Mouse (Mus musculus): ENCODE measurements around the gene Egln3. TPM values are rescaled to one million over a fixed set of nuclear protein-coding genes. Genes with fewer than 3 reads are reported as not detected.

The Egln3 gene
- polyA plus RNA-seq, 1 experiment from 2014 or later = 7.3 TPM

- DNase-seq (ENCODE audit: low spot score) (peak; percentile 24), ATAC-seq (ENCODE audit: low FRiP score) (no peak)
- H3K9me3 ChIP-seq (ENCODE audit: control insufficient read depth, low read length) = no peaks in the 10 kb centered on the region
- WGBS = 15% methylated on average over 4 of the region's 4 CpGs
- H3K27me3 ChIP-seq (ENCODE audit: control insufficient read depth, insufficient read depth, low read length) = peaks cover 8% of the 10 kb centered on the region; the same call in 1 of the 2 replicates
- H3K27ac ChIP-seq (ENCODE audit: low read depth, low read length) = no peak overlapping the region
- no peak overlapping the region; the same call in 1 of the 2 replicates for H3K4me3 ChIP-seq (ENCODE audit: low read depth, low read length)
- no peak overlapping the region for H3K9ac ChIP-seq (ENCODE audit: low read depth, low read length)
- H3K4me2 ChIP-seq (replicated peaks; ENCODE audit: low read depth, low read length) = peak overlapping the region; percentile 47
- peaks cover 4% of the 10 kb centered on the region; the same call in 1 of the 2 replicates for H3K4me1 ChIP-seq (replicated peaks; ENCODE audit: control insufficient read depth, insufficient read depth, low read length)
- no peaks in the 10 kb centered on the region for H3K36me3 ChIP-seq (ENCODE audit: control insufficient read depth, insufficient read depth, low read length)
These were observed 40.5 kb downstream of the Egln3 start for GRCm38 (mm10) chr12:54163166-54163565.

GRCm38 (mm10) chr12:54162637-54163131 lies 41.0 kb downstream of the Egln3 start:
- peak overlapping the region; percentile 15; the same call in 1 of the 2 replicates for H3K9ac ChIP-seq (ENCODE audit: low read depth, low read length)

GRCm38 (mm10) chr12:54161468-54162202 lies 42.0 kb downstream of the Egln3 start:
- no peak overlapping the region for H3K27ac ChIP-seq (ENCODE audit: low read depth, low read length)
- peaks cover 4% of the 10 kb centered on the region; the same call in 1 of the 2 replicates for H3K4me1 ChIP-seq (replicated peaks; ENCODE audit: control insufficient read depth, insufficient read depth, low read length)
- H3K27me3 ChIP-seq (ENCODE audit: control insufficient read depth, insufficient read depth, low read length) = peaks cover 8% of the 10 kb centered on the region; the same call in 1 of the 2 replicates
- no peak overlapping the region for H3K9ac ChIP-seq (ENCODE audit: low read depth, low read length)
- no peak for DNase-seq (ENCODE audit: low spot score)
- H3K4me2 ChIP-seq (replicated peaks; ENCODE audit: low read depth, low read length) = no peak overlapping the region
- 16% methylated on average over 5 of the region's 5 CpGs for WGBS
- ATAC-seq (ENCODE audit: low FRiP score) = no peak
- H3K9me3 ChIP-seq (ENCODE audit: control insufficient read depth, low read length) = no peaks in the 10 kb centered on the region
- H3K36me3 ChIP-seq (ENCODE audit: control insufficient read depth, insufficient read depth, low read length) = no peaks in the 10 kb centered on the region
- H3K4me3 ChIP-seq (ENCODE audit: low read depth, low read length) = no peak overlapping the region

More at GRCm38 (mm10) chr12:54162637-54163131, 41.0 kb downstream of the Egln3 start:
- DNase-seq (ENCODE audit: low spot score) (peak; percentile 61), ATAC-seq (ENCODE audit: low FRiP score) (0 out of 2 replicates have a peak, but pooled peaks have one; percentile 53)
- Histone ChIP-seq H3K4me1 (replicated peaks; ENCODE audit: control insufficient read depth, insufficient read depth, low read length) (peaks cover 4% of the 10 kb centered on the region; the same call in 1 of the 2 replicates), H3K36me3 (ENCODE audit: control insufficient read depth, insufficient read depth, low read length) (no peaks in the 10 kb centered on the region), H3K27me3 (ENCODE audit: control insufficient read depth, insufficient read depth, low read length) (peaks cover 8% of the 10 kb centered on the region; the same call in 1 of the 2 replicates), H3K4me2 (replicated peaks; ENCODE audit: low read depth, low read length) (peak overlapping the region; percentile 47), H3K27ac (ENCODE audit: low read depth, low read length) (no peak overlapping the region), H3K4me3 (ENCODE audit: low read depth, low read length) (peak overlapping the region; percentile 21; the same call in 1 of the 2 replicates), H3K9me3 (ENCODE audit: control insufficient read depth, low read length) (no peaks in the 10 kb centered on the region)
- 1% methylated on average over 16 of the region's 16 CpGs for WGBS

GRCm38 (mm10) chr12:54160279-54160678 lies 43.4 kb downstream of the Egln3 start:
- Histone ChIP-seq H3K4me3 (ENCODE audit: low read depth, low read length) (no peak overlapping the region), H3K27ac (ENCODE audit: low read depth, low read length) (no peak overlapping the region), H3K36me3 (ENCODE audit: control insufficient read depth, insufficient read depth, low read length) (no peaks in the 10 kb centered on the region), H3K9me3 (ENCODE audit: control insufficient read depth, low read length) (no peaks in the 10 kb centered on the region), H3K4me1 (replicated peaks; ENCODE audit: control insufficient read depth, insufficient read depth, low read length) (peaks cover 4% of the 10 kb centered on the region; the same call in 1 of the 2 replicates), H3K27me3 (ENCODE audit: control insufficient read depth, insufficient read depth, low read length) (peaks cover 8% of the 10 kb centered on the region; the same call in 1 of the 2 replicates), H3K9ac (ENCODE audit: low read depth, low read length) (no peak overlapping the region), H3K4me2 (replicated peaks; ENCODE audit: low read depth, low read length) (no peak overlapping the region)
- WGBS = 77% methylated on average over 2 of the region's 2 CpGs
- DNase-seq (ENCODE audit: low spot score) (no peak), ATAC-seq (ENCODE audit: low FRiP score) (no peak)

- no peaks in the 10 kb centered on the region for H3K4me1 ChIP-seq (replicated peaks; ENCODE audit: control insufficient read depth, insufficient read depth, low read length)
- no peak for ATAC-seq (ENCODE audit: low FRiP score)
- no peak overlapping the region for H3K9ac ChIP-seq (ENCODE audit: low read depth, low read length)
- WGBS = 77% methylated on average over 1 of the region's 1 CpGs
- H3K27me3 ChIP-seq (ENCODE audit: control insufficient read depth, insufficient read depth, low read length) = no peaks in the 10 kb centered on the region
- no peak overlapping the region for H3K27ac ChIP-seq (ENCODE audit: low read depth, low read length)
- no peak overlapping the region for H3K4me2 ChIP-seq (replicated peaks; ENCODE audit: low read depth, low read length)
- H3K9me3 ChIP-seq (ENCODE audit: control insufficient read depth, low read length) = no peaks in the 10 kb centered on the region
- H3K4me3 ChIP-seq (ENCODE audit: low read depth, low read length) = no peak overlapping the region
- H3K36me3 ChIP-seq (ENCODE audit: control insufficient read depth, insufficient read depth, low read length) = no peaks in the 10 kb centered on the region
- no peak for DNase-seq (ENCODE audit: low spot score)
These were observed 48.9 kb downstream of the Egln3 start for GRCm38 (mm10) chr12:54154771-54155170.

DNA sequence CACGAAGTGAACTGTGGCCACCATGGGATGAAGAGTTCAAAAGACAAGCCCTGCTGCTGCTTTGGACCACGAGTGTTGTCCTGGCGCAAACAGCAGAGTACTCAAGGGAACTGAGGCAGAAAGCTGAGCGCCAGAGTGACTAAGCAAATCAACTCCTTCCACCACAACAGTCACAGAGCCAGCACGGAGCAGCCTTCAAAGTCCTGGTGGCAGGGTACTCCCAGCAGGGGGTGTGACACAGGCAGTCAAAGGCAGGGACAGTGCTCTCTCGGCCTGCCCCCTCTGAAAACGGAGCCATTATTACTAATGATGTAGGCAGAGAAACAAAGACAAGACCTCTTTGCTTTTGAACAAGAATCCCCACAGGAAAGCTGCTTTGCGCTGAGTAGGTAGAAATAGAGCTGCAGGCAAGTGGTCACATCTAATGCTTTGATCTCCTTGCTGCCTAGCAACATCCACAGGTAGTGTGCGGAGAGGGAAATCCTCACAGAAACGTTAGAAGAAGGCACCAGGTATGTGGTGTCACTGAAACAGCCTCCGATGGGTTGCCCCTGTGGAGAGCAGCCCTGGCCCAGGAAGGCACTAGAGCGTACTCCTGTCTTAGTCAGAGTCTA lies 56.6 kb downstream of the Egln3 start:
- H3K4me2 ChIP-seq (replicated peaks; ENCODE audit: low read depth, low read length) = no peak overlapping the region
- no peaks in the 10 kb centered on the region for H3K9me3 ChIP-seq (ENCODE audit: control insufficient read depth, low read length)
- no peak overlapping the region for H3K4me3 ChIP-seq (ENCODE audit: low read depth, low read length)
- no peaks in the 10 kb centered on the region for H3K27me3 ChIP-seq (ENCODE audit: control insufficient read depth, insufficient read depth, low read length)
- no peak overlapping the region for H3K9ac ChIP-seq (ENCODE audit: low read depth, low read length)
- H3K27ac ChIP-seq (ENCODE audit: low read depth, low read length) = no peak overlapping the region
- ATAC-seq (ENCODE audit: low FRiP score) (no peak), DNase-seq (ENCODE audit: low spot score) (peak; percentile 12)
- H3K4me1 ChIP-seq (replicated peaks; ENCODE audit: control insufficient read depth, insufficient read depth, low read length) = 0 out of 2 replicates have a peak, but pooled peaks cover 2% of the 10 kb centered on the region
- 20% methylated on average over 12 of the region's 12 CpGs for WGBS
- H3K36me3 ChIP-seq (ENCODE audit: control insufficient read depth, insufficient read depth, low read length) = no peaks in the 10 kb centered on the region
